Mouse (Mus musculus) layer of hippocampus, adult 9-11 months (tissue): ENCODE data around the gene Adipor2.

Experiments
- DNase-seq: peaks from one replicate; pipeline ENCODE4 v3.0.0; 2022

Adipor2 gene

GRCm38 (mm10) chr6:119338121-119338912 lies 79.2 kb downstream of the Adipor2 start:
- no peak for DNase-seq

GRCm38 (mm10) chr6:119337287-119337686 lies 80.2 kb downstream of the Adipor2 start:
- no peak for DNase-seq

- no peak for DNase-seq
Measured at GRCm38 (mm10) chr6:119336124-119336523, 81.4 kb downstream of the Adipor2 start.

- DNase-seq: no peak
Measured at GRCm38 (mm10) chr6:119333831-119334230, 83.7 kb downstream of the Adipor2 start.

- no peak for DNase-seq
Measured at GRCm38 (mm10) chr6:119333202-119333601, 84.3 kb downstream of the Adipor2 start.

- no peak for DNase-seq
Measured at GRCm38 (mm10) chr6:119332111-119332510, 85.4 kb downstream of the Adipor2 start.

GRCm38 (mm10) chr6:119330506-119330905 lies 87.0 kb downstream of the Adipor2 start, which contains the start of gene Lrtm2:
Lrtm2 (minus strand) TSS chr6:119330766.
- peak; percentile 74 for DNase-seq

GRCm38 (mm10) chr6:119329936-119330335 lies 87.6 kb downstream of the Adipor2 start:
- DNase-seq: peak; percentile 36

- peak; percentile 94 for DNase-seq
Measured at GRCm38 (mm10) chr6:119329215-119329714, 88.2 kb downstream of the Adipor2 start.

- peak; percentile 36 for DNase-seq
Measured at GRCm38 (mm10) chr6:119328521-119329115, 88.9 kb downstream of the Adipor2 start.

GRCm38 (mm10) chr6:119326541-119326940 lies 91.0 kb downstream of the Adipor2 start:
- DNase-seq: no peak

- peak; percentile 42 for DNase-seq
Measured at GRCm38 (mm10) chr6:119325978-119326377, 91.5 kb downstream of the Adipor2 start.

GRCm38 (mm10) chr6:119324776-119325175 lies 92.7 kb downstream of the Adipor2 start:
- no peak for DNase-seq

GRCm38 (mm10) chr6:119321752-119322151 lies 95.8 kb downstream of the Adipor2 start:
- peak; percentile 72 for DNase-seq

GRCm38 (mm10) chr6:119320481-119320880 lies 97.0 kb downstream of the Adipor2 start:
- no peak for DNase-seq

GRCm38 (mm10) chr6:119319358-119319757 lies 98.1 kb downstream of the Adipor2 start:
- DNase-seq: no peak

- DNase-seq: peak; percentile 68
Measured at GRCm38 (mm10) chr6:119318732-119319131, 98.8 kb downstream of the Adipor2 start.

- no peak for DNase-seq
Measured at GRCm38 (mm10) chr6:119314751-119315476, 102.6 kb downstream of the Adipor2 start.

- DNase-seq: no peak
Measured at GRCm38 (mm10) chr6:119313588-119314375, 103.7 kb downstream of the Adipor2 start.

GRCm38 (mm10) chr6:119313096-119313495 lies 104.4 kb downstream of the Adipor2 start:
- no peak for DNase-seq

- DNase-seq: no peak
Measured at GRCm38 (mm10) chr6:119312381-119312780, 105.1 kb downstream of the Adipor2 start.

GRCm38 (mm10) chr6:119310176-119310575 lies 107.3 kb downstream of the Adipor2 start:
- DNase-seq: peak; percentile 67
